Mouse (Mus musculus) spleen, postnatal 14 days (tissue): ENCODE data around the gene Nr1h3.
"Not testable (repeated sequence)": the region's sequence is repeated elsewhere in the genome, so short reads cannot be mapped to it uniquely, and the experiment has no call there.

Experiments
- DNase-seq, 2 experiments: peaks; one replicate each; pipeline ENCODE4 v3.0.0; 2021 to 2022; ENCODE audit warnings: low spot score in 2 of 2

Gene Nr1h3

GRCm38 (mm10) chr2:91202222-91202971, at the start of gene Nr1h3, which contains the start of gene Acp2:
Gene Nr1h3, minus strand, starts transcription at chr2:91202834.
Gene Acp2, plus strand, starts transcription at chr2:91202885.
- peak; percentile 83 to 88 for DNase-seq

GRCm38 (mm10) chr2:91252001-91252400, 49.4 kb upstream of the Nr1h3 start:
- no peak for DNase-seq

- DNase-seq = no peak
Measured at GRCm38 (mm10) chr2:91248366-91248765, 45.7 kb upstream of the Nr1h3 start.

- DNase-seq = no peak
Measured at GRCm38 (mm10) chr2:91244557-91245228, 42.1 kb upstream of the Nr1h3 start.

GRCm38 (mm10) chr2:91243416-91243815, 40.8 kb upstream of the Nr1h3 start:
- DNase-seq = no peak

GRCm38 (mm10) chr2:91242547-91242946, 39.9 kb upstream of the Nr1h3 start:
- DNase-seq = no peak

GRCm38 (mm10) chr2:91237511-91238080, 35.0 kb upstream of the Nr1h3 start:
- DNase-seq = not testable (repeated sequence)

GRCm38 (mm10) chr2:91236601-91237510, 34.2 kb upstream of the Nr1h3 start, which contains the start of gene Ddb2:
Gene Ddb2, minus strand, starts transcription at chr2:91236982.
- peak; percentile 81 to 89 for DNase-seq

GRCm38 (mm10) chr2:91229735-91230134, 27.1 kb upstream of the Nr1h3 start:
- no peak for DNase-seq

GRCm38 (mm10) chr2:91223614-91224013, 21.0 kb upstream of the Nr1h3 start:
- no peak for DNase-seq

GRCm38 (mm10) chr2:91220501-91220900, 17.9 kb upstream of the Nr1h3 start:
- DNase-seq = no peak

- no peak for DNase-seq
Measured at GRCm38 (mm10) chr2:91217032-91217431, 14.4 kb upstream of the Nr1h3 start.

- no peak for DNase-seq
Measured at GRCm38 (mm10) chr2:91213311-91213710, 10.7 kb upstream of the Nr1h3 start.

GRCm38 (mm10) chr2:91206254-91206775, 3.7 kb upstream of the Nr1h3 start:
- no peak for DNase-seq

GRCm38 (mm10) chr2:91202972-91203656, 480 bp upstream of the Nr1h3 start:
- DNase-seq = no peak

GRCm38 (mm10) chr2:91198888-91199287, 3.7 kb downstream of the Nr1h3 start:
- DNase-seq = no peak

- no peak for DNase-seq
Measured at GRCm38 (mm10) chr2:91196577-91197001, 6.0 kb downstream of the Nr1h3 start.

- DNase-seq = peak in 1 of 2 experiments; percentile 45
Measured at GRCm38 (mm10) chr2:91194624-91195332, 7.9 kb downstream of the Nr1h3 start.

GRCm38 (mm10) chr2:91190501-91190900, 12.1 kb downstream of the Nr1h3 start:
- no peak for DNase-seq

GRCm38 (mm10) chr2:91187431-91187830, 15.2 kb downstream of the Nr1h3 start:
- no peak for DNase-seq
